28 mouse cellular contexts compared by ENCODE assay signal in the genomic region with DNA sequence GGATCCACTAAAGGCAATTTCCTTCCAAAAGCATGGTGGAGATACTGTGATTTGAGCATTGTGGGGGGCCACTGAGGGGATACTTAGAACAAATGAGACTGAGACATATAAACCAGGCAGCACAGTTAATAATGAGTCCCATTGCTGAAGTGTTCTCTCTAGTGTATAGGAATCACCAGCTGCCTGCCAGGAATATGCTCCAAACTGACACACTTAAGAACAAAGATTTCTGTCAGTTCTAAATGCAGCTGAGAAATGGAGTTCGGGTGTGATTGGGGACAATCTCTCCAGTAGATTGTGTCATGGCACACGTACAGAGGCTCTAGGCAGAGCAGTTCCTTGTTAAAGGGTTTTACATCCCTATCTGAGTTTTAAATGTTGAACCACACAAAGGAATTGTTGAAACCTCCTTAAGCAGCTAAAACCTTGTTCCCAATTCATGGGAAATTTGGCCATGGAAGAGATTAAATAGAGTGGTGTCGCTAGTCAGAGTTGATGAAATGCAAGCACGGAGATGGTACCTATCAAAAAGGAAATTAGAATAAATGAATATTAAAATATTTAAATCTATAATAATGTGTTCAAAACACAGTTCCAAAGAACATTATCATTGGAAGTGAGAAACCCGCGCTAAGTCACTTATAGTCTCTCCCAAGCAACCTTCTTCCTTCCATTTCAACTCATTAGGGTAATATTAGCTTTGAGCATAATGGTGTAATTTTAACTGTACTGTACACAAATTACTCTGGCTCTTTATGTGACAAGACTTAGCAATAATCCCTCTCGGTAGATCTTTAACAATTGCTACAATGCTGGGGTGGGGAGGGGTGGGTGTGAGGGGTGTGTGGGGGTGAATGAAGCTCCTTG.
DNase-seq lines count a peak whose midpoint lies in the region; ATAC-seq lines count a peak whose summit lies in the region.
"Had no signal": no experiment of that assay in that cellular context is flagged by ENCODE, and none has a peak within 500 bp of the region (broad histone marks: within the 10 kb centered on the region; RNA-seq: fewer than 3 reads in every experiment).

No protein-coding gene starts in this region.

- 0 out of 2 replicates have a peak overlapping the region, but pooled peaks have one; percentile 48 for H3K27ac ChIP-seq in hindbrain, embryonic 13.5 days
- no peak overlapping the region for H3K27ac ChIP-seq in hindbrain, embryonic 12.5 days
- H3K27ac ChIP-seq in midbrain, embryonic 15.5 days = 0 out of 2 replicates have a peak overlapping the region, but pooled peaks have one; percentile 19
- no peak overlapping the region for H3K27ac ChIP-seq in midbrain, embryonic 11.5 days (ENCODE audit: low read depth, low read length)
- peak overlapping the region; percentile 44; the same call in 1 of the 2 replicates for H3K27ac ChIP-seq in forebrain, embryonic 16.5 days (ENCODE audit: low read length)
- H3K27ac ChIP-seq: embryonic facial prominence, embryonic 12.5 days; hindbrain, embryonic 10.5 days; intestine, embryonic 15.5 days; liver, embryonic 12.5 days had no signal

- H3K4me3 ChIP-seq in hindbrain, embryonic 13.5 days = no peak overlapping the region
- H3K4me3 ChIP-seq in hindbrain, embryonic 12.5 days = no peak overlapping the region
- H3K4me3 ChIP-seq in midbrain, embryonic 15.5 days = no peak overlapping the region
- no peak overlapping the region for H3K4me3 ChIP-seq in midbrain, embryonic 11.5 days (ENCODE audit: low read depth, low read length)
- no peak overlapping the region for H3K4me3 ChIP-seq in forebrain, embryonic 16.5 days (replicated peaks; ENCODE audit: low read length)
- H3K4me3 ChIP-seq: embryonic facial prominence, embryonic 12.5 days; hindbrain, embryonic 10.5 days; intestine, embryonic 15.5 days; liver, embryonic 12.5 days had no signal

- 65% methylated on average over 7 of the region's 7 CpGs for WGBS in hindbrain, embryonic 13.5 days
- 76% methylated on average over 7 of the region's 7 CpGs for WGBS in hindbrain, embryonic 12.5 days
- WGBS in midbrain, embryonic 15.5 days = 38% methylated on average over 7 of the region's 7 CpGs
- WGBS in midbrain, embryonic 11.5 days = 78% methylated on average over 7 of the region's 7 CpGs
- WGBS in forebrain, embryonic 16.5 days = 34% methylated on average over 7 of the region's 7 CpGs

- H3K36me3 ChIP-seq in hindbrain, embryonic 13.5 days = no peaks in the 10 kb centered on the region
- no peaks in the 10 kb centered on the region for H3K36me3 ChIP-seq in hindbrain, embryonic 12.5 days
- H3K36me3 ChIP-seq in midbrain, embryonic 15.5 days (replicated peaks) = no peaks in the 10 kb centered on the region
- no peaks in the 10 kb centered on the region for H3K36me3 ChIP-seq in midbrain, embryonic 11.5 days (ENCODE audit: control insufficient read depth, insufficient read depth, low read length)
- H3K36me3 ChIP-seq in forebrain, embryonic 16.5 days (ENCODE audit: control insufficient read depth, insufficient read depth) = no peaks in the 10 kb centered on the region
- H3K36me3 ChIP-seq: embryonic facial prominence, embryonic 12.5 days; hindbrain, embryonic 10.5 days; intestine, embryonic 15.5 days; liver, embryonic 12.5 days had no signal

- no peaks in the 10 kb centered on the region for H3K27me3 ChIP-seq in hindbrain, embryonic 13.5 days
- no peaks in the 10 kb centered on the region for H3K27me3 ChIP-seq in hindbrain, embryonic 12.5 days
- no peaks in the 10 kb centered on the region for H3K27me3 ChIP-seq in midbrain, embryonic 15.5 days (replicated peaks)
- H3K27me3 ChIP-seq in midbrain, embryonic 11.5 days (ENCODE audit: control insufficient read depth, insufficient read depth, low read length) = no peaks in the 10 kb centered on the region
- H3K27me3 ChIP-seq in forebrain, embryonic 16.5 days (replicated peaks; ENCODE audit: control insufficient read depth, insufficient read depth, low read length) = no peaks in the 10 kb centered on the region
- H3K27me3 ChIP-seq: CH12.LX; embryonic facial prominence, embryonic 12.5 days; intestine, embryonic 15.5 days; liver, embryonic 12.5 days had no signal

- no peak overlapping the region for H3K9ac ChIP-seq in hindbrain, embryonic 13.5 days
- no peak overlapping the region for H3K9ac ChIP-seq in hindbrain, embryonic 12.5 days
- H3K9ac ChIP-seq in midbrain, embryonic 15.5 days = no peak overlapping the region
- no peak overlapping the region for H3K9ac ChIP-seq in midbrain, embryonic 11.5 days (ENCODE audit: low read length)
- H3K9ac ChIP-seq in forebrain, embryonic 16.5 days (replicated peaks; ENCODE audit: low read depth, low read length) = no peak overlapping the region
- H3K9ac ChIP-seq: embryonic facial prominence, embryonic 12.5 days; intestine, embryonic 15.5 days; liver, embryonic 12.5 days; liver, postnatal 0 days had no signal

- no peak for DNase-seq in midbrain, embryonic 11.5 days (ENCODE audit: low spot score, missing footprints)
- no peak for DNase-seq in testis, postnatal 14 days (ENCODE audit: low spot score)
- DNase-seq: adrenal gland, adult 8-10 months; B cell, adult 2 months; cerebellum, adult 11-12 months; cerebellum, adult 9-11 months; embryo, embryonic 11 days; gastrocnemius, postnatal 14 days; heart, postnatal 14 days; kidney, adult 2 months; kidney, postnatal 4 days; layer of hippocampus, postnatal 36 days; left cerebral cortex, postnatal 4 days; liver, postnatal 0 days; lung, postnatal 36 days; right cerebral cortex, postnatal 25 days; thymus, adult 18-20 months; thymus, postnatal 25 days had no signal

- no peak overlapping the region for H3K4me2 ChIP-seq in hindbrain, embryonic 13.5 days
- no peak overlapping the region for H3K4me2 ChIP-seq in hindbrain, embryonic 12.5 days (replicated peaks)
- H3K4me2 ChIP-seq in midbrain, embryonic 15.5 days = no peak overlapping the region
- no peak overlapping the region for H3K4me2 ChIP-seq in midbrain, embryonic 11.5 days
- no peak overlapping the region for H3K4me2 ChIP-seq in forebrain, embryonic 16.5 days (ENCODE audit: low read length)
- H3K4me2 ChIP-seq: embryonic facial prominence, embryonic 12.5 days; intestine, embryonic 15.5 days; liver, embryonic 12.5 days had no signal

- no peak for ATAC-seq in hindbrain, embryonic 13.5 days (ENCODE audit: low FRiP score)
- ATAC-seq in hindbrain, embryonic 12.5 days (ENCODE audit: low FRiP score) = no peak
- 0 out of 2 replicates have a peak, but pooled peaks have one; percentile 17 for ATAC-seq in midbrain, embryonic 15.5 days (replicated peaks)
- no peak for ATAC-seq in midbrain, embryonic 11.5 days (ENCODE audit: low FRiP score)
- peak; percentile 84 for ATAC-seq in forebrain, embryonic 16.5 days
- ATAC-seq in inflammation-experienced regulatory T-cells, adult 6 months = no peak
- ATAC-seq: intestine, embryonic 15.5 days; liver, embryonic 12.5 days; liver, postnatal 0 days had no signal

- 0 out of 2 replicates have a peak, but pooled peaks cover 3% of the 10 kb centered on the region for H3K4me1 ChIP-seq in hindbrain, embryonic 13.5 days (replicated peaks)
- 0 out of 2 replicates have a peak, but pooled peaks cover 4% of the 10 kb centered on the region for H3K4me1 ChIP-seq in hindbrain, embryonic 12.5 days
- H3K4me1 ChIP-seq in midbrain, embryonic 15.5 days = peaks cover 6% of the 10 kb centered on the region
- no peaks in the 10 kb centered on the region for H3K4me1 ChIP-seq in midbrain, embryonic 11.5 days (ENCODE audit: control insufficient read depth, insufficient read depth, low read length)
- peaks cover 7% of the 10 kb centered on the region for H3K4me1 ChIP-seq in forebrain, embryonic 16.5 days (replicated peaks; ENCODE audit: control insufficient read depth, insufficient read depth, low read length)
- H3K4me1 ChIP-seq: embryonic facial prominence, embryonic 12.5 days; hindbrain, embryonic 10.5 days; intestine, embryonic 15.5 days; liver, embryonic 12.5 days had no signal

- no peaks in the 10 kb centered on the region for H3K9me3 ChIP-seq in hindbrain, embryonic 13.5 days
- H3K9me3 ChIP-seq in hindbrain, embryonic 12.5 days (replicated peaks) = no peaks in the 10 kb centered on the region
- H3K9me3 ChIP-seq in midbrain, embryonic 15.5 days = no peaks in the 10 kb centered on the region
- H3K9me3 ChIP-seq in midbrain, embryonic 11.5 days (ENCODE audit: control insufficient read depth, low read length) = no peaks in the 10 kb centered on the region
- H3K9me3 ChIP-seq in forebrain, embryonic 16.5 days (ENCODE audit: control insufficient read depth, low read length) = no peaks in the 10 kb centered on the region
- H3K9me3 ChIP-seq: embryonic facial prominence, embryonic 12.5 days; hindbrain, embryonic 10.5 days; intestine, embryonic 15.5 days; liver, embryonic 12.5 days had no signal

Comparison
In these comparisons a context has a peak if more than half of its experiments do, and no peak if none do; other contexts are left out.
1. ATAC-seq: peak in midbrain, embryonic 15.5 days (single experiment) and forebrain, embryonic 16.5 days (single experiment); none in hindbrain, embryonic 13.5 days (single experiment), hindbrain, embryonic 12.5 days (single experiment), midbrain, embryonic 11.5 days (single experiment) and inflammation-experienced regulatory T-cells, adult 6 months (single experiment).
2. H3K27ac ChIP-seq: peak in hindbrain, embryonic 13.5 days (single experiment), midbrain, embryonic 15.5 days (single experiment) and forebrain, embryonic 16.5 days (single experiment); none in hindbrain, embryonic 12.5 days (single experiment) and midbrain, embryonic 11.5 days (single experiment).